ENCODE assay signal across 8 mouse cellular contexts in genomic region chrX:48513824-48514223, GRCm38 (mm10). TPM values are rescaled to one million over a fixed set of nuclear protein-coding genes. Genes with fewer than 3 reads are reported as not detected.
DNase-seq lines count a peak whose midpoint lies in the region; ATAC-seq and TF ChIP-seq lines count a peak whose summit lies in the region.

No protein-coding gene starts in this region.

- peak overlapping the region; percentile 64 for H3K4me3 ChIP-seq in lung, embryonic 16.5 days (ENCODE audit: low read length)
- H3K4me3 ChIP-seq in brown adipose tissue, adult 24 weeks (ENCODE audit: insufficient read depth, low read depth, low read length): peak overlapping the region; percentile 68
- H3K4me3 ChIP-seq in hindbrain, postnatal 0 days (ENCODE audit: low read length): peak overlapping the region; percentile 48
- H3K4me3 ChIP-seq in midbrain, embryonic 13.5 days (replicated peaks): peak overlapping the region; percentile 54

- intact Hi-C loops in left cerebral cortex, postnatal 25 days (cut with DNase I): no loop called here

- no peak for DNase-seq in lung, adult 18-20 months
- DNase-seq in hindbrain, postnatal 0 days (ENCODE audit: low spot score): no peak
- no peak for DNase-seq in cerebellum, postnatal 25 days
- DNase-seq in left cerebral cortex, postnatal 25 days (ENCODE audit: low spot score in 2 of 2): no peak

- H3K36me3 ChIP-seq in lung, embryonic 16.5 days (ENCODE audit: control insufficient read depth, insufficient read depth, low read length): no peaks in the 10 kb centered on the region
- no peaks in the 10 kb centered on the region for H3K36me3 ChIP-seq in hindbrain, postnatal 0 days (ENCODE audit: insufficient read depth, low read length)
- no peaks in the 10 kb centered on the region for H3K36me3 ChIP-seq in midbrain, embryonic 13.5 days

- no peak overlapping the region for H3K27ac ChIP-seq in lung, embryonic 16.5 days (ENCODE audit: low read length)
- no peak overlapping the region for H3K27ac ChIP-seq in brown adipose tissue, adult 24 weeks (replicated peaks; ENCODE audit: low read depth, low read length)
- no peak overlapping the region for H3K27ac ChIP-seq in hindbrain, postnatal 0 days
- H3K27ac ChIP-seq in midbrain, embryonic 13.5 days: no peak overlapping the region

- ATAC-seq in lung, embryonic 16.5 days (ENCODE audit: low read depth): no peak
- ATAC-seq in hindbrain, postnatal 0 days: no peak
- no peak for ATAC-seq in midbrain, embryonic 13.5 days
- ATAC-seq in frontal cortex, adult (ENCODE audit: low TSS enrichment): no peak

- H3K4me1 ChIP-seq in lung, embryonic 16.5 days (replicated peaks; ENCODE audit: control insufficient read depth, insufficient read depth, low read length): no peaks in the 10 kb centered on the region
- no peaks in the 10 kb centered on the region for H3K4me1 ChIP-seq in brown adipose tissue, adult 24 weeks (ENCODE audit: control insufficient read depth, insufficient read depth, insufficient read length, low read length)
- H3K4me1 ChIP-seq in hindbrain, postnatal 0 days (ENCODE audit: insufficient read depth, low read length): no peaks in the 10 kb centered on the region
- peaks cover 7% of the 10 kb centered on the region; the same call in 1 of the 2 replicates for H3K4me1 ChIP-seq in midbrain, embryonic 13.5 days (replicated peaks)

- no peaks in the 10 kb centered on the region; the same call in 1 of the 2 replicates for H3K9me3 ChIP-seq in lung, embryonic 16.5 days (ENCODE audit: control insufficient read depth, low read length)
- no peaks in the 10 kb centered on the region for H3K9me3 ChIP-seq in hindbrain, postnatal 0 days (ENCODE audit: low read length)
- no peaks in the 10 kb centered on the region for H3K9me3 ChIP-seq in midbrain, embryonic 13.5 days

- H3K4me2 ChIP-seq in lung, embryonic 16.5 days (ENCODE audit: low read depth, low read length): peak overlapping the region; percentile 50
- peak overlapping the region; percentile 60 for H3K4me2 ChIP-seq in hindbrain, postnatal 0 days (ENCODE audit: low read depth, low read length)
- H3K4me2 ChIP-seq in midbrain, embryonic 13.5 days (replicated peaks): peak overlapping the region; percentile 62

- peak overlapping the region; percentile 56 for H3K9ac ChIP-seq in lung, embryonic 16.5 days (ENCODE audit: low read length)
- peak overlapping the region; percentile 46; the same call in 1 of the 2 replicates for H3K9ac ChIP-seq in hindbrain, postnatal 0 days (replicated peaks; ENCODE audit: low read length)
- no peak overlapping the region for H3K9ac ChIP-seq in midbrain, embryonic 13.5 days (replicated peaks)

- TF ChIP-seq CTCF in hindbrain, postnatal 0 days (IDR thresholded peaks at IDR 0.05; ENCODE audit: low read depth): no peak

- 12% methylated on average over 13 of the region's 13 CpGs for WGBS in lung, embryonic 16.5 days
- 20% methylated on average over 13 of the region's 13 CpGs for WGBS in hindbrain, postnatal 0 days
- WGBS in midbrain, embryonic 13.5 days: 19% methylated on average over 13 of the region's 13 CpGs

- H3K27me3 ChIP-seq in lung, embryonic 16.5 days (ENCODE audit: control insufficient read depth, insufficient read depth, low read depth, low read length): no peaks in the 10 kb centered on the region
- no peaks in the 10 kb centered on the region for H3K27me3 ChIP-seq in hindbrain, postnatal 0 days (ENCODE audit: insufficient read depth, low read length)
- no peaks in the 10 kb centered on the region for H3K27me3 ChIP-seq in midbrain, embryonic 13.5 days

RNA-seq across cellular contexts. Expression of gene Aifm1, which starts 0.5 kb away (rescaled TPM):
- 59.2 and 60.5 TPM in 2 replicates for polyA plus RNA-seq in lung, embryonic 16.5 days (2015; fragmentation: Nextera tagmentation; extraction: Ambion mirVana)
- 121 and 191 TPM in 2 replicates for polyA plus RNA-seq in brown adipose tissue, adult 24 weeks (2012; ENCODE audit: insufficient read depth, insufficient read length, missing spikeins)
- 7.2 and 10.7 TPM in 2 replicates for total RNA-seq in hindbrain, postnatal 0 days (2014; rRNA removed)
- polyA plus RNA-seq in hindbrain, postnatal 0 days (2015; fragmentation: Nextera tagmentation; extraction: Ambion mirVana): 32.9 and 34.6 TPM in 2 replicates
- 45.3 and 46.3 TPM in 2 replicates for polyA plus RNA-seq in midbrain, embryonic 13.5 days (2015; fragmentation: Nextera tagmentation; extraction: Ambion mirVana)
- total RNA-seq in left cerebral cortex, postnatal 25 days (2021): 10 to 100 TPM; 26.1 to 27.2 TPM

RNA-seq across cellular contexts. Expression of gene Rab33a, which starts 5.3 kb away (rescaled TPM):
- polyA plus RNA-seq in lung, embryonic 16.5 days (2015; fragmentation: Nextera tagmentation; extraction: Ambion mirVana): 1.9 and 2.1 TPM in 2 replicates
- polyA plus RNA-seq in brown adipose tissue, adult 24 weeks (2012; ENCODE audit: insufficient read depth, insufficient read length, missing spikeins): not detected in 2 replicates
- 40.4 and 43.8 TPM in 2 replicates for total RNA-seq in hindbrain, postnatal 0 days (2014; rRNA removed)
- polyA plus RNA-seq in hindbrain, postnatal 0 days (2015; fragmentation: Nextera tagmentation; extraction: Ambion mirVana): 66.3 and 70.3 TPM in 2 replicates
- polyA plus RNA-seq in midbrain, embryonic 13.5 days (2015; fragmentation: Nextera tagmentation; extraction: Ambion mirVana): 74.5 and 83.7 TPM in 2 replicates
- total RNA-seq in left cerebral cortex, postnatal 25 days (2021): 10 to 100 TPM; 32.1 to 40.6 TPM

RNA-seq across cellular contexts. Expression of gene Elf4, which starts 50.9 kb away (rescaled TPM):
- polyA plus RNA-seq in lung, embryonic 16.5 days (2015; fragmentation: Nextera tagmentation; extraction: Ambion mirVana): 5.4 and 5.5 TPM in 2 replicates
- 1.9 and 2.6 TPM in 2 replicates for polyA plus RNA-seq in brown adipose tissue, adult 24 weeks (2012; ENCODE audit: insufficient read depth, insufficient read length, missing spikeins)
- total RNA-seq in hindbrain, postnatal 0 days (2014; rRNA removed): 0.78 and 1.5 TPM in 2 replicates
- 0.32 and 0.34 TPM in 2 replicates for polyA plus RNA-seq in hindbrain, postnatal 0 days (2015; fragmentation: Nextera tagmentation; extraction: Ambion mirVana)
- polyA plus RNA-seq in midbrain, embryonic 13.5 days (2015; fragmentation: Nextera tagmentation; extraction: Ambion mirVana): 0.46 and 0.77 TPM in 2 replicates
- total RNA-seq in left cerebral cortex, postnatal 25 days (2021): under 1 TPM; 0.69 to 0.71 TPM

Comparison
In these comparisons a context has a peak if more than half of its experiments do, and no peak if none do; other contexts are left out.
1. RNA of gene Rab33a, which starts 5.3 kb away (polyA plus RNA-seq): 74.5 to 83.7 TPM in midbrain, embryonic 13.5 days and 66.3 to 70.3 TPM in hindbrain, postnatal 0 days; 1.9 to 2.1 TPM in lung, embryonic 16.5 days and not detected in brown adipose tissue, adult 24 weeks; every median in the first group is over 10 times any median in the second.
2. Peak in every context shown above with its lines, with median percentiles within 50 percentile points of each other: H3K4me2 ChIP-seq and H3K4me3 ChIP-seq.